In the genomic region with DNA sequence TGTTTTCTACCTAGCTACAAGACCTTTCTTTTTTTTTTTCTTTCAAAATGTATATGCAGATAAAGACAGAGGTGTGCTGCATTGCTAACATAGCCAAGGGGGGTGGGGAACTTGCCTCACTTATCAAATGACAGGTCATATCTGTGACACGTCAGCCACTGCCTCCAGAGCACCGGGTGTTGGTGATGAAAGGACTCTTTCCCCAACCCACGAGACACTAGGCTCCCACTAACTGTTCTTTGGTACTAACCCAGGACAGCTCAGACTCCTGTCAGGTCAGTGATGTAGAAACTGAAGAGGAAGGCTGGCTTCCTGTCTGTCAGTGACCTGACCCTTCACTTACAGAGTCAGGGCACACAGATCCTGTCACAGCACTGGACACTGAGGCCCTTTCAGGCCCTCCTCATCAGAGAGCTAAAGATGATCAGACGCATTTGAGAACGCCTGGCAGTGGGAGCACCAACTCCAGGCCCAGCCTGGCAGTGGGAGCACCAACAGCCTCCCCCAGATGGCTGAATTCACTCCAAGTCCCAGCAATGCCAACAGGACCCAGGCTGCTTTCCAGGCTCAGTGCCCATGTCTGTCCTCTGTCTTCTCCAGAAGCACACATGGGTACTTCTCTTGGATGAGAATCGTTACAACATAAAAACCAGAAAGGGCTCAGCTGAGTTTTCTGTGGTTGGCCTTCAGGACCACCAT, we compare ENCODE assay signal across 9 mouse cellular contexts.
DNase-seq lines count a peak whose midpoint lies in the region; ATAC-seq lines count a peak whose summit lies in the region.
"Had no signal": no experiment of that assay in that cellular context is flagged by ENCODE, and none has a peak within 500 bp of the region (broad histone marks: within the 10 kb centered on the region; RNA-seq: fewer than 3 reads in every experiment).

No protein-coding gene starts in this region.

- peak overlapping the region; percentile 61 for H3K27ac ChIP-seq in heart, embryonic 13.5 days (replicated peaks)
- H3K27ac ChIP-seq: neural tube, embryonic 15.5 days had no signal

- 21% methylated on average over 6 of the region's 6 CpGs for WGBS in heart, embryonic 13.5 days

- H3K4me1 ChIP-seq in heart, embryonic 13.5 days: peaks cover 42% of the 10 kb centered on the region
- H3K4me1 ChIP-seq: neural tube, embryonic 15.5 days had no signal

- no peaks in the 10 kb centered on the region for H3K27me3 ChIP-seq in heart, embryonic 13.5 days (replicated peaks)
- H3K27me3 ChIP-seq: neural tube, embryonic 15.5 days had no signal

- 0 out of 2 replicates have a peak, but pooled peaks have one; percentile 38 for ATAC-seq in frontal cortex, adult (ENCODE audit: low TSS enrichment)
- peak; percentile 48; the same call in 1 of the 2 replicates for ATAC-seq in heart, embryonic 13.5 days (ENCODE audit: extremely low read depth, insufficient number of reproducible peaks, low FRiP score, low TSS enrichment)
- no peak for ATAC-seq in CD4-positive, CD25-positive, alpha-beta regulatory T cell, adult 4 months

- H3K36me3 ChIP-seq in heart, embryonic 13.5 days: no peaks in the 10 kb centered on the region
- H3K36me3 ChIP-seq: neural tube, embryonic 15.5 days had no signal

- H3K9ac ChIP-seq in heart, embryonic 13.5 days: no peak overlapping the region
- H3K9ac ChIP-seq: neural tube, embryonic 15.5 days had no signal

- H3K4me3 ChIP-seq in heart, embryonic 13.5 days: no peak overlapping the region
- H3K4me3 ChIP-seq: neural tube, embryonic 15.5 days had no signal

- DNase-seq in frontal cortex, postnatal 10 days (ENCODE audit: low spot score in 2 of 2): no peak
- peak; percentile 57 for DNase-seq in cerebellum, adult 11 months
- DNase-seq in left cerebral cortex, adult 9 months (ENCODE audit: low spot score in 2 of 2): peak; percentile 7 to 62
- DNase-seq in adrenal gland, postnatal 4 days (ENCODE audit: low spot score in 2 of 2): no peak
- no peak for DNase-seq in spleen, adult 12 weeks (ENCODE audit: low spot score)

- H3K9me3 ChIP-seq in heart, embryonic 13.5 days: no peaks in the 10 kb centered on the region
- H3K9me3 ChIP-seq: neural tube, embryonic 15.5 days had no signal

- no peak overlapping the region for H3K4me2 ChIP-seq in heart, embryonic 13.5 days
- H3K4me2 ChIP-seq: neural tube, embryonic 15.5 days had no signal

Comparison
In these comparisons a context has a peak if more than half of its experiments do, and no peak if none do; other contexts are left out.
1. DNase-seq: peak in cerebellum, adult 11 months (single experiment) and left cerebral cortex, adult 9 months (2 of 2); none in frontal cortex, postnatal 10 days (0 of 2), adrenal gland, postnatal 4 days (0 of 2) and spleen, adult 12 weeks (single experiment).